Mouse (Mus musculus) testis, adult 10 weeks (tissue): ENCODE results near the gene Rgn. TPM values are rescaled to one million over a fixed set of nuclear protein-coding genes. Genes with fewer than 3 reads are reported as not detected.

Experiments used
- polyA plus RNA-seq: library from polyadenylated mRNA; stranded (reverse); fragments of 350-450 nt; fragmentation: Illumina TruSeq; extraction: RNeasy Lipid Tissue Mini Kit (QIAGEN cat#74804); gene quantifications from one replicate; pipeline ENCODE4 v1.2.3, GENCODE M21; 2014; ENCODE audit warnings: low read depth, low replicate concordance

Gene Rgn
- 1.3 TPM for polyA plus RNA-seq

GRCm38 (mm10) chrX:20549532-20549931 lies at the start of gene Rgn:
TSS of gene Rgn (plus strand) at chrX:20549787.

Other genes with a start within 250 kb of the Rgn start
- 133 TPM for gene Rp2, start 185.3 kb upstream of the Rgn start, polyA plus RNA-seq
- 40.3 TPM for gene Jade3, start 124.1 kb upstream of the Rgn start, polyA plus RNA-seq
- gene Rbm10, start 67.7 kb downstream of the Rgn start, polyA plus RNA-seq = 2.1 TPM
- 5.7 TPM for gene Ndufb11, start 67.8 kb downstream of the Rgn start, polyA plus RNA-seq
- 71.2 TPM for gene Uba1, start 108.5 kb downstream of the Rgn start, polyA plus RNA-seq
- 38.3 TPM for gene Cdk16, start 138.2 kb downstream of the Rgn start, polyA plus RNA-seq
- gene Usp11, start 154.1 kb downstream of the Rgn start, polyA plus RNA-seq = 2.5 TPM
- gene Araf, start 248.0 kb downstream of the Rgn start, polyA plus RNA-seq = 13.5 TPM